In genomic region chr9:62810543-62811515, GRCm38 (mm10) we compare ENCODE assay signal across 7 mouse cellular contexts. TPM values are rescaled to one million over a fixed set of nuclear protein-coding genes. Genes with fewer than 3 reads are reported as not detected.
DNase-seq lines count a peak whose midpoint lies in the region; ATAC-seq lines count a peak whose summit lies in the region.

No protein-coding gene starts in this region.

- H3K9me3 ChIP-seq in lung, embryonic 15.5 days, result no peaks in the 10 kb centered on the region
- H3K9me3 ChIP-seq in intestine, embryonic 14.5 days (ENCODE audit: control insufficient read depth, low read length), result no peaks in the 10 kb centered on the region

- DNase-seq in lung, adult 18-20 months, result no peak
- DNase-seq in R1 (ENCODE audit: low read depth, low spot score), result peak; percentile 61
- peak; percentile 73 for DNase-seq in intestine, embryonic 14.5 days (ENCODE audit: low spot score)
- peak; percentile 66 for DNase-seq in mesoderm, embryonic 11.5 days (ENCODE audit: low read depth, low spot score)
- peak; percentile 61 for DNase-seq in splenic B cell, adult 2 months (ENCODE audit: low read depth, low spot score)

- H3K4me1 ChIP-seq in lung, embryonic 15.5 days, result peaks cover 30% of the 10 kb centered on the region
- peaks cover 18% of the 10 kb centered on the region for H3K4me1 ChIP-seq in intestine, embryonic 14.5 days (replicated peaks; ENCODE audit: control insufficient read depth, insufficient read depth, low read length)

- no peaks in the 10 kb centered on the region for H3K27me3 ChIP-seq in lung, embryonic 15.5 days
- H3K27me3 ChIP-seq in intestine, embryonic 14.5 days (replicated peaks; ENCODE audit: control insufficient read depth, insufficient read depth, low read length), result no peaks in the 10 kb centered on the region
- no peaks in the 10 kb centered on the region for H3K27me3 ChIP-seq in splenic B cell, adult 2 months (ENCODE audit: control insufficient read depth, insufficient read depth, low read length, poor library complexity, severe bottlenecking)

- peak overlapping the region; percentile 98 for H3K27ac ChIP-seq in lung, embryonic 15.5 days
- peak overlapping the region; percentile 96 for H3K27ac ChIP-seq in intestine, embryonic 14.5 days (ENCODE audit: low read depth)

- ATAC-seq in lung, embryonic 15.5 days (ENCODE audit: borderline replicate concordance, extremely low read depth, low FRiP score, low TSS enrichment), result peak; percentile 76
- ATAC-seq in erythroblast, adult 5-6 weeks (replicated peaks; ENCODE audit: low FRiP score, poor library complexity, severe bottlenecking), result peak; percentile 74
- peak; percentile 52 for ATAC-seq in intestine, embryonic 14.5 days (replicated peaks; ENCODE audit: low FRiP score, low TSS enrichment, low read depth)

- H3K4me2 ChIP-seq in lung, embryonic 15.5 days, result peak overlapping the region; percentile 85
- peak overlapping the region; percentile 95 for H3K4me2 ChIP-seq in intestine, embryonic 14.5 days (ENCODE audit: low read length)

- peak overlapping the region; percentile 100 for H3K4me3 ChIP-seq in lung, embryonic 15.5 days
- H3K4me3 ChIP-seq in intestine, embryonic 14.5 days (ENCODE audit: low read depth, low read length), result peak overlapping the region; percentile 100

- peak overlapping the region; percentile 99 for H3K9ac ChIP-seq in lung, embryonic 15.5 days
- H3K9ac ChIP-seq in intestine, embryonic 14.5 days (ENCODE audit: low read length), result peak overlapping the region; percentile 90

- WGBS in lung, embryonic 15.5 days, result under 1% methylated on average over 53 of the region's 58 CpGs
- 1% methylated on average over 58 of the region's 58 CpGs for WGBS in intestine, embryonic 14.5 days

- no peaks in the 10 kb centered on the region for H3K36me3 ChIP-seq in lung, embryonic 15.5 days
- H3K36me3 ChIP-seq in intestine, embryonic 14.5 days (ENCODE audit: control insufficient read depth, insufficient read depth, low read length), result no peaks in the 10 kb centered on the region
- no peaks in the 10 kb centered on the region for H3K36me3 ChIP-seq in splenic B cell, adult 2 months (ENCODE audit: control insufficient read depth, insufficient read depth, low read length, poor library complexity, severe bottlenecking)

RNA-seq across cellular contexts. Expression of gene Fem1b, which starts 0.9 kb away (rescaled TPM):
- 20.8 and 21.7 TPM in 2 replicates for polyA plus RNA-seq in lung, embryonic 15.5 days (2015; fragmentation: Nextera tagmentation; extraction: Ambion mirVana)
- total RNA-seq in erythroblast, adult 5-6 weeks (2015; ENCODE audit: low replicate concordance), result 6.5 and 7.5 TPM in 2 replicates
- total RNA-seq in erythroblast, adult 5-6 weeks (2017; ENCODE audit: low replicate concordance), result 10.0 and 14.7 TPM in 2 replicates
- polyA plus RNA-seq in intestine, embryonic 14.5 days (2014; fragmentation: Nextera tagmentation; extraction: Ambion mirVana), result 32.3 and 33.2 TPM in 2 replicates

RNA-seq across cellular contexts. Expression of gene Cln6, which starts 27.8 kb away (rescaled TPM):
- 19.6 and 22.4 TPM in 2 replicates for polyA plus RNA-seq in lung, embryonic 15.5 days (2015; fragmentation: Nextera tagmentation; extraction: Ambion mirVana)
- total RNA-seq in erythroblast, adult 5-6 weeks (2015; ENCODE audit: low replicate concordance), result 6.3 and 11.5 TPM in 2 replicates
- 3.9 and 11.3 TPM in 2 replicates for total RNA-seq in erythroblast, adult 5-6 weeks (2017; ENCODE audit: low replicate concordance)
- 30.6 and 31.3 TPM in 2 replicates for polyA plus RNA-seq in intestine, embryonic 14.5 days (2014; fragmentation: Nextera tagmentation; extraction: Ambion mirVana)

RNA-seq across cellular contexts. Expression of gene Calml4, which starts 47.1 kb away (rescaled TPM):
- 11.8 and 12.8 TPM in 2 replicates for polyA plus RNA-seq in lung, embryonic 15.5 days (2015; fragmentation: Nextera tagmentation; extraction: Ambion mirVana)
- total RNA-seq in erythroblast, adult 5-6 weeks (2015; ENCODE audit: low replicate concordance), result not detected in 2 replicates
- not detected in 2 replicates for total RNA-seq in erythroblast, adult 5-6 weeks (2017; ENCODE audit: low replicate concordance)
- 101 and 106 TPM in 2 replicates for polyA plus RNA-seq in intestine, embryonic 14.5 days (2014; fragmentation: Nextera tagmentation; extraction: Ambion mirVana)

Comparison
In these comparisons a context has a peak if more than half of its experiments do, and no peak if none do; other contexts are left out.
1. DNase-seq: peak in R1 (single experiment), intestine, embryonic 14.5 days (single experiment), mesoderm, embryonic 11.5 days (single experiment) and splenic B cell, adult 2 months (single experiment); none in lung, adult 18-20 months (0 of 2).
2. Peak in every context shown above with its lines, with median percentiles within 50 percentile points of each other: ATAC-seq.